Mouse (Mus musculus): ENCODE results near the gene Cabp7. TPM values are rescaled to one million over a fixed set of nuclear protein-coding genes. Genes with fewer than 3 reads are reported as not detected.

The Cabp7 gene
- polyA plus RNA-seq, 1 experiment from 2014 or later, result 0.06 TPM

- H3K4me2 ChIP-seq (ENCODE audit: low read depth, low read length), result no peak overlapping the region
- no peak overlapping the region for H3K27ac ChIP-seq (ENCODE audit: low read depth)
- TF ChIP-seq CTCF (IDR thresholded peaks at IDR 0.05; ENCODE audit: low read depth) (no peak), EP300 (IDR thresholded peaks at IDR 0.05; ENCODE audit: low read depth) (no peak)
- DNase-seq (no peak), ATAC-seq (no peak)
- no peaks in the 10 kb centered on the region for H3K9me3 ChIP-seq (ENCODE audit: low read length)
- H3K27me3 ChIP-seq (ENCODE audit: insufficient read depth, low read length), result peaks cover 7% of the 10 kb centered on the region; the same call in 1 of the 2 replicates
- WGBS (ENCODE audit: insufficient replicate concordance), result 14% methylated on average over 5 of the region's 5 CpGs
- no peaks in the 10 kb centered on the region for H3K36me3 ChIP-seq (replicated peaks; ENCODE audit: insufficient read depth, low read length)
- no peak overlapping the region for H3K9ac ChIP-seq (replicated peaks)
- H3K4me3 ChIP-seq (ENCODE audit: low read depth, low read length), result no peak overlapping the region
- no peaks in the 10 kb centered on the region for H3K4me1 ChIP-seq (ENCODE audit: insufficient read depth)
Measured at GRCm38 (mm10) chr11:4763631-4764030, 17.1 kb upstream of the Cabp7 start.

DNA sequence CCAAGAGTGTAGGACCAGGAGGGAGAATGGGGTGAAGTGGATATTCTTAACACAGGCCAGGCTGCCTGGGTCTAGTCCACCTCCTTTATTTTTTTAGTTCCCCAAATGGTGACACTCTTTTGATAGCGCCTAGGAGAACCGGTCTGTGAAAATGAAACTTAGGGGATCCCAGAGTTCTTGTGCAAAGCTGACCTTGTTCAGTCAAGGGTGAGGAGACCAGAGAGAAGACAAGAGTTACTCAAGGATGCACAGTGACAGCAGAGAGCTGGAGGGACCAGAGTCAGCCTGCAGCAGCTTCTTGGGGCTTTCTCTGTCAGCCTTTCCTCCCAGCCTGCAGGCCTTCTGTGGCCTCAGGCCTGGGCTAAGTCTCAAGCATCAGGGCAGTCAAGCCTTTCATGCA lies 15.9 kb upstream of the Cabp7 start:
- H3K36me3 ChIP-seq (replicated peaks; ENCODE audit: insufficient read depth, low read length), result no peaks in the 10 kb centered on the region
- no peak overlapping the region for H3K27ac ChIP-seq (ENCODE audit: low read depth)
- no peak overlapping the region for H3K4me3 ChIP-seq (ENCODE audit: low read depth, low read length)
- H3K4me1 ChIP-seq (ENCODE audit: insufficient read depth), result no peaks in the 10 kb centered on the region
- WGBS (ENCODE audit: insufficient replicate concordance), result 7% methylated on average over 2 of the region's 2 CpGs
- ATAC-seq, result no peak
- H3K9me3 ChIP-seq (ENCODE audit: low read length), result no peaks in the 10 kb centered on the region
- H3K4me2 ChIP-seq (ENCODE audit: low read depth, low read length), result no peak overlapping the region
- no peak overlapping the region for H3K9ac ChIP-seq (replicated peaks)
- no peak for TF ChIP-seq EP300 (IDR thresholded peaks at IDR 0.05; ENCODE audit: low read depth)
- no peak for DNase-seq
- peaks cover 7% of the 10 kb centered on the region; the same call in 1 of the 2 replicates for H3K27me3 ChIP-seq (ENCODE audit: insufficient read depth, low read length)

DNA sequence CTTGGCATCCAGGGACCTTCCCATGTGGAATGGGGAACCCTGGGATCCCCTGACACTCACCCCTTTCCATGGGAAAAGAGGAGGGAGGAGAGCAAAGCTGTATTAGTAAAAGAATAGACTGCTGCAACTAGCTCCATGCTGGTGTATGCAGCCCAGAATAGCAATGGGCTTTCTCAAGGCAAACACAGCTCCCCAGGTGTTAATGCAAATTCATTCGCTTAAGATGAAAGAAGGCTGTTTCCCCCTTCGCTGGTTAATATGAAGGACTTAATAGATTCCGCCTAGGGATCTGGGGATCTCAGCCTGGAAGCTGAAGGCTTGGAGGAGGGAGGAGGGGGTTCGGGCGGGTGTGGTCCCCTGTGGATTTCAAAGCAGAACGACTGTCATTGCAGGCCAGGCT lies 15.4 kb upstream of the Cabp7 start:
- WGBS (ENCODE audit: insufficient replicate concordance), result 40% methylated on average over 6 of the region's 6 CpGs
- TF ChIP-seq EP300 (IDR thresholded peaks at IDR 0.05; ENCODE audit: low read depth), result no peak
- no peak for TF ChIP-seq CTCF (IDR thresholded peaks at IDR 0.05; ENCODE audit: low read depth)
- Histone ChIP-seq H3K36me3 (replicated peaks; ENCODE audit: insufficient read depth, low read length) (no peaks in the 10 kb centered on the region), H3K27ac (ENCODE audit: low read depth) (no peak overlapping the region), H3K4me1 (ENCODE audit: insufficient read depth) (no peaks in the 10 kb centered on the region), H3K4me2 (ENCODE audit: low read depth, low read length) (no peak overlapping the region), H3K9ac (replicated peaks) (no peak overlapping the region), H3K4me3 (ENCODE audit: low read depth, low read length) (no peak overlapping the region), H3K9me3 (ENCODE audit: low read length) (no peaks in the 10 kb centered on the region), H3K27me3 (ENCODE audit: insufficient read depth, low read length) (peaks cover 7% of the 10 kb centered on the region; the same call in 1 of the 2 replicates)
- no peak for ATAC-seq
- DNase-seq, result no peak

- DNase-seq (no peak), ATAC-seq (no peak)
- WGBS (ENCODE audit: insufficient replicate concordance), result 47% methylated on average over 4 of the region's 4 CpGs
- Histone ChIP-seq H3K4me3 (ENCODE audit: low read depth, low read length) (no peak overlapping the region), H3K9ac (replicated peaks) (no peak overlapping the region), H3K36me3 (replicated peaks; ENCODE audit: insufficient read depth, low read length) (no peaks in the 10 kb centered on the region), H3K27ac (ENCODE audit: low read depth) (no peak overlapping the region), H3K4me2 (ENCODE audit: low read depth, low read length) (no peak overlapping the region), H3K9me3 (ENCODE audit: low read length) (no peaks in the 10 kb centered on the region), H3K4me1 (ENCODE audit: insufficient read depth) (no peaks in the 10 kb centered on the region), H3K27me3 (ENCODE audit: insufficient read depth, low read length) (peaks cover 7% of the 10 kb centered on the region; the same call in 1 of the 2 replicates)
- TF ChIP-seq CTCF (IDR thresholded peaks at IDR 0.05; ENCODE audit: low read depth) (no peak), EP300 (IDR thresholded peaks at IDR 0.05; ENCODE audit: low read depth) (no peak)
Measured at GRCm38 (mm10) chr11:4760438-4760837, 13.9 kb upstream of the Cabp7 start.

- no peaks in the 10 kb centered on the region for H3K4me1 ChIP-seq (ENCODE audit: insufficient read depth)
- no peaks in the 10 kb centered on the region for H3K36me3 ChIP-seq (replicated peaks; ENCODE audit: insufficient read depth, low read length)
- DNase-seq (no peak), ATAC-seq (no peak)
- H3K4me2 ChIP-seq (ENCODE audit: low read depth, low read length), result no peak overlapping the region
- H3K27me3 ChIP-seq (ENCODE audit: insufficient read depth, low read length), result peaks cover 5% of the 10 kb centered on the region; the same call in 1 of the 2 replicates
- H3K9me3 ChIP-seq (ENCODE audit: low read length), result no peaks in the 10 kb centered on the region; the same call in 1 of the 2 replicates
- H3K9ac ChIP-seq (replicated peaks), result no peak overlapping the region
- no peak overlapping the region for H3K4me3 ChIP-seq (ENCODE audit: low read depth, low read length)
- TF ChIP-seq EP300 (IDR thresholded peaks at IDR 0.05; ENCODE audit: low read depth) (no peak), CTCF (IDR thresholded peaks at IDR 0.05; ENCODE audit: low read depth) (no peak)
- WGBS (ENCODE audit: insufficient replicate concordance), result 51% methylated on average over 4 of the region's 4 CpGs
- no peak overlapping the region for H3K27ac ChIP-seq (ENCODE audit: low read depth)
Measured at GRCm38 (mm10) chr11:4757789-4758158, 11.2 kb upstream of the Cabp7 start.

GRCm38 (mm10) chr11:4756984-4757788 lies 10.6 kb upstream of the Cabp7 start:
- no peak overlapping the region for H3K27ac ChIP-seq (ENCODE audit: low read depth)

More at GRCm38 (mm10) chr11:4756984-4757788, 10.6 kb upstream of the Cabp7 start:
- no peak for TF ChIP-seq EP300 (IDR thresholded peaks at IDR 0.05; ENCODE audit: low read depth)
- TF ChIP-seq CTCF (IDR thresholded peaks at IDR 0.05; ENCODE audit: low read depth), result no peak
- Histone ChIP-seq H3K9me3 (ENCODE audit: low read length) (no peaks in the 10 kb centered on the region; the same call in 1 of the 2 replicates), H3K9ac (replicated peaks) (no peak overlapping the region), H3K4me3 (ENCODE audit: low read depth, low read length) (no peak overlapping the region), H3K27me3 (ENCODE audit: insufficient read depth, low read length) (peaks cover 5% of the 10 kb centered on the region; the same call in 1 of the 2 replicates), H3K4me2 (ENCODE audit: low read depth, low read length) (no peak overlapping the region), H3K36me3 (replicated peaks; ENCODE audit: insufficient read depth, low read length) (no peaks in the 10 kb centered on the region), H3K4me1 (ENCODE audit: insufficient read depth) (no peaks in the 10 kb centered on the region)
- DNase-seq (no peak), ATAC-seq (no peak)
- 55% methylated on average over 11 of the region's 11 CpGs for WGBS (ENCODE audit: insufficient replicate concordance)
